Mouse (Mus musculus) gastrocnemius, postnatal 25 days (tissue): ENCODE data around the gene Klhl6. TPM values are rescaled to one million over a fixed set of nuclear protein-coding genes. Genes with fewer than 3 reads are reported as not detected.

Source experiments
- DNase-seq: peaks from one replicate; pipeline ENCODE4 v3.0.0; 2022
- total RNA-seq, 2 experiments: library from RNA; stranded (reverse); gene quantifications; 1 replicate in 1 of 2; 2 replicates in 1 of 2; pipeline ENCODE4 v1.2.3; 2021

The Klhl6 gene
- total RNA-seq, 2 experiments from 2014 or later = 0.79 to 1.1 TPM

DNA sequence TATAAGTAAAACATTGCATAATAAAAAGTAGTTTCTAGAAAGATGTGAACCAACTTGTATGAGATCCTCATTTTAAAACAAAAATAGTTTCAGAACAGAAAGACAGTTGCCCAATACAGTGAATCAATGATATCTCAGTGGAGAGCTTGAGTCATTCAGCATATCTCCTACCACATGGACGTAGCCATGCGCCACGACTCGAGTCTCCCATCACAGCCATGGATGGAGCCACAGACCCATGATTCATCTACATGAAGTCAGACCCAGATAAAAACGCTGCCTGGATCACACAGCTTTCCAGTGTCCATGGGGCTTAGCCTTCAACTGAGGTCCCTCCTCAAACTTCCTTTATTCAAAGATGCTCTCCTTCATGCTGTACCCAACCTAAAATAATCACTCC, 13.3 kb downstream of the Klhl6 start:
- no peak for DNase-seq

DNA sequence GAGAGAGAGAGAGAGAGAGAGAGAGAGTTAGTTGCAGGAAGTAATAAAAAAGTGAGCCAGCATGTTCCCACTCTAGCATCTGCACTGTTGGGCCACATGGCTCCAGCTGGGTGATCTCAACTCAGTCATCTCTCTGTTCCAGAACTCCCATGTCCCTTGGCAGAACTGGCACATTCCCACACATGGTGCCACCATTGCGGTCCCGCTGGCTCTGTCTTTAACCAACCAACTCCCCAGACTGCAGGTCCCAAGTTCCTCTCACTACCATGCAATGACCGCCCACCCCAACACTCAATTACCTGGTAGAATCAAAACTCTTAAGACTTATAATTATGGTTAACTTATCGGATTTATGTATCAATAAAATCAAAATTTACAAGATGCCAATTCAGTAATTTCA, 14.2 kb downstream of the Klhl6 start:
- no peak for DNase-seq

DNA sequence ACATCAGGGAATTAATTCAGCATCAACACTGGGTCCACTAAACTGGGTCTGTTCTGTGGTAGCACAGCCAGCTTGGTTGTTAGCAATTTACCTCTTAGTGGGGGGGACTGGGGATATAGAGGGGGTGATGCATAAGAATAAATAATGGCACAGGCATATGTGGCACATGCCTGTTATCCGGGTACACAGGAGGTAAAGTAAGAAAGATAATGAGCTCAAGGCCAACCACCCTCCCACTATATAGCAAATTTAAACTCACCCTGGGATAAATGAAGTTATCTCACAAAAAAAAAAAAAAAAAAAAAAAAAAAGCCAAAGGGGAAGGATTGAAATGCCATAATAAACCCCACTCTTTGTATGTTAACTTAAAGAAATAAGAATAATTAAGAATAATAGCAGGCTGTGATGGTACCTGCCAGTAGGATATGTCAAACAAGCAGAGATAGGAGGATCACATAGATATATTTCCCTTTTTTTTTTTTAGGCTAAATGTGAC, 14.9 kb downstream of the Klhl6 start:
- DNase-seq = no peak

DNA sequence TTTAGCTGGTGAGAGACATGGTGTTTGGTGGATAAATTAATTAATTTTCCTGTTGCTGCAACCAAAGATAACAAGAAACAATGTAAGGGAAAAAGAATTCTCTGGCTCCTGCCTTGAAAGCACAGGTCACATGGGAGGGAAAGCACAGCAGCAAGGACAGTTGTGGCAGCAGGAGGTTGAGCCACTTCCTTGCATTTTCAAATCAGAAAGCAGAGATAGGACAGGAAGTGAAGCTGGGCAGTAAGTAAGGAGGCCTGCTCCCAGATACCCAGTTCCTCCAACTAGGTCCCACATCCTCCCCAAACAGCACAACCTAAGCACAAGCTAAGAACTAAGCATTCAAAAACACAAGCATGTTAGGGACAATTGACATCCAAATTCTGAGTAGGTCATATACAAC, 15.9 kb downstream of the Klhl6 start:
- DNase-seq = no peak

DNA sequence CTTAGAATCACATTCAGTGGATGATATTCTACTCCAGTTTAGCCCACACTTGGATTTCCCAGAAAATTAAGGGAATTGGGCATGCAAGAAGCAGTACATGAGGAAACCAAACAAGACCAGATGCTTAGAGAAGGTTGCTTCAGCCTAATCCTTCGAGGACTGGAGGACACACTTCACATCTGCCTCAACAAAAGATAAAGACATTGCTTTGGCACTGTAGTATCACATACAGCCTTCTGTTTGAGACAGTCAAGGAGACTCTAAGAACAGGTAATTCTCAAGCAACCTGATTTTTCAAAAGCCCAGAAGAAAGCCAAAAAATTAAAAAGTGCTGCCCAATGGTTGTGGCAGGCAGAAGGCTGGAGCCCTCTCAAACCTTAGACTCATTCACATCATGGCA, 16.4 kb downstream of the Klhl6 start:
- DNase-seq = no peak

DNA sequence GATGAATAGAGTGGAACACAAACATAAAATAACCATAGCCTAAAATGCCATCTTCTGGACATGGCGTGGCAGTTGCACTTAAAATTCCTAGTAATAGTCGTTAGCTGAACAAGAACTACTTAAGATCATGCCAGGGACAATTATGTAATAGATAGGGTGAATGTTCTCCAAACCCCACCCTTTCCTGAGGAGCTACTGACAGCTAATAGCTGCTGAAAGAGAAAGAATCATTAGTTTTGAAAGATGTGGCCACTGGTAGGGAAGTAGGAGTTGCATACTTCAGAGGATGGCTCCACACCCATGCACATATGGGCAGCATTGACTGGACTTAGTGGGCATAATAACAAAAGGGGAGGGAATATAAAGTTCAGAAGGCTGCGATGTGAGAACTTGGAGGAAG, 19.9 kb downstream of the Klhl6 start:
- DNase-seq = no peak

DNA sequence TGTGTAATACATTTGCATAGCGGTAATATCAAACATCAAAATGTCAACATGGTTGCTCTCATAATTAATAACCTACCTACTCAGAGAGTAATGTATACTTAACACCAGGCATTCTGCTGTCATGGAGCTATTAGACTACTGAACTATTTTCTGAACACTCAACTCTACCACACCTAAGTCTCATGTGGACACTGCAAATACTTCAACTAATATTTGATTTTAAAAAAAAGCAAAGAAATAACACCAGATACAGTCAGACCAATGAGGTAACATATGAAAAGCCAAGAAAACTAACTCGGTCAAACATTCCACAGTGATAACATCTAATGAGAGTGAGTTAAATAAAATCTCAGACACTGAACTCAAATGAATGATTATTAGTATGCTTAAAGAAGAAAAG, 21.8 kb downstream of the Klhl6 start:
- no peak for DNase-seq

DNA sequence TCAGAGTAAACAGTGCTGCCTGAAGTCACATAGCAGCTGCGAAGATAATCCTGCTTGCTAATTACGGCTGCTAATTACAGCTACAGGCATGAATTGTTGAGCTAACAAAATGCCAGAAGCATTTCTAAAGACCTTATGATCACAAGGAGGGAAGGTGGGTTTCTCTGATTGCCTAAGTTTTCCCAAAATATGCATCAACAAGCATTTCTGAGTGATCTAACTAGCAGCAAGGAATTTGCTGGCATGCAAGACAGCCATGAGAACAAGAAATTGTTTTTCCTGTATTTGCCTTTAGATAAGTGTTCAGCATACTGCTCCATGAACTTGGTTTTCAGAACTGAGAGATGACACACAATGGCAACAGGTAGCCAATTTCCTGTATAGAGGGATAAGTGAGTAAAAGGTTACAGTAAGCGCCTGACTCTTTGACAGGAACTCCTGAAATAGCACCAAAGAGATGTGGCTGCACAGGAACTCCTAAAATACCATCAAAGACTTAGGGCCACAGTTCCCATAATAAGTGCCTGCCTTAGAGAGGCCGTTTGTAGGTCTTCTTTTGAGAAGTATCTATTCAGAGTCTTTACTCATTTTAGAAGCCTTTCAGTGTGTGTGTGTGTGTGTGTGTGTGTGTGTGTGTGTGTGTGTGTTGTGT, 22.3 kb downstream of the Klhl6 start:
- no peak for DNase-seq

DNA sequence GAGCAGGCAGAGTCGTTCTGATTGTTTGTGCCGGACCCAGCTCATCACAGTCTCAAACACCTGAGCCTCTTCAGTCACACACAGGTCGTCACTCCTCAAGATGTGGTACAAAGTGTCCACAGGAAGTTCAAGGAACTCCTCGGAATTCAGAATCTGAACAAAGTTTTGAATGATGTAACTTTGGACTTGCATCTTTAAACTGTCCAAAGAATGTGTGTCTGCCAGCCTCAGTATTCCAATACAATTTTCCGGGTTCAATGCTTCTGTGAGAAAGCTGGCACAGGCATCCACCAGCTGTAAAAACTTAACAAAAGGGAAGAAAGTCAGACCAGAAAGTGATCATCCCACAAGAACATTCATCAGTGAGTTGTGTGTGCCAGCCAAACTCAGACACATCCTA, 25.8 kb downstream of the Klhl6 start:
- DNase-seq = no peak

DNA sequence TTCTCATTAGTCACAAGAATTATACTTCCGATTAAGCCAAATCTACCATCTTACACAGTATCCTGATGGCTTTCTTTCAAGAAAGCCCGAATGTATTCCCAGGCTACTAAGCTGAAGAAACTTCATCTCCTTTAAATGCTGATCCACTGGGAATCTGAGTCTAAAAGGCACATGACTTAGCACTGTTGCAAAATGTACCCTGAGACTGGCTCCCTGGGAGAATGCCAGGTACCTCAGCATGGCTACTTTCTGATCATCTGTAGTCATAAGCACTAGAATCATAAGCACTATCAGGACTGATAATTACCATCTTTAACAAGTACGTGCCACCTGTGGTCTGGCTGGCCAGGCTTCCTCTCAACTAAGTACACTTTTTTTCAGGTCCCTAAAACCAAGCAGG, 35.5 kb downstream of the Klhl6 start:
- DNase-seq = no peak

DNA sequence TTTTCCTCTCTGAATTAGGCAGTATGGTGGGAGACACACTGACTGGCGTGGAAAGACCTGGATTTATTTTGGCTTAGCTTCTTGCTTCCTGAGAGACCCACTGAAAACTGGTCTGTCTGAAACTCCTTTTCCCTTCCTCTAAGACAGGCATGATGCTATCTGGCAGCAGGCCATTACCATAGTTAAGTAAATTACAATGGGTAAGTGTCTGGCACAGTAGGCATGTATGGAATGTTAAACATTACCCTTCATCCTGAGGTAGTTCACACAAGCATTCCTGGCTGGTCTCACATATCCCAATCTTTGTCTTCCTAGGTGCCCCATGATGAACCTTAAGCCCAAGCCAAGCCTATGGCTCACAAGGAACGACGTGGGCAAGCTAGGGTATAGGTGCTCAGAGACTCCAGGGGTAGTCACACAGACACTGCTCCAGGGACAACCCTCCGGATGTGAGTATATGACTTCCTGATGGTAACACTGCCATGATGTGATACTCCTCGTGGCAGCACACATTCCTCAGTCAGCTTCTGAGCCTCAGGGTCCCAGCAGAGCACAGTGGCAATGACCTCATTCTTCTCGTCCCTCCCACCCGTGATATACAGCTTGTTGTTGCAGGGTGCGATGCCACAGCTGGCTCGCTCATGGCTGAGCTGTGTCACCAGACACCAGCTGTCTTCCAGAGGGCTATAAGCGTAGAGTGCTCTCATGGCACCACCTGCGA, 36.1 kb downstream of the Klhl6 start:
- DNase-seq = no peak

DNA sequence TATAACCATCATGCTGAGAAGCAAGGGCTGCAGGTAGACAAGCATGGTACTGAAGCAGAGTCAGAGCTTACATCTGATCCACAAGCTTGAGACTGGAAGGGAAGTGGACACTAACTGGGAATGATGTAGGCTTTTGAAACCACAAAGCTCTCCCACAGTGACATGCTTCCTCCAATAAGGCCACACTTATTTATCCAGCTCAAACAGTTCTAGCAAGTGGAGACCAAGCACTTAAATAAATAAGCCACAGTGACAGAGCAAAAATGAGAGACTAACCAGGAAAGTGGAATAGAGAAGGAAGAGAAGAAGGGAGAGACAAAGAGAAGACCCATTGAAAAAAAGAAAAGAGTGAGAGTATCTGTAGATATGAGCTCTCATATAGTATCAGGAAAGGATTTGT, 62.0 kb downstream of the Klhl6 start:
- no peak for DNase-seq

DNA sequence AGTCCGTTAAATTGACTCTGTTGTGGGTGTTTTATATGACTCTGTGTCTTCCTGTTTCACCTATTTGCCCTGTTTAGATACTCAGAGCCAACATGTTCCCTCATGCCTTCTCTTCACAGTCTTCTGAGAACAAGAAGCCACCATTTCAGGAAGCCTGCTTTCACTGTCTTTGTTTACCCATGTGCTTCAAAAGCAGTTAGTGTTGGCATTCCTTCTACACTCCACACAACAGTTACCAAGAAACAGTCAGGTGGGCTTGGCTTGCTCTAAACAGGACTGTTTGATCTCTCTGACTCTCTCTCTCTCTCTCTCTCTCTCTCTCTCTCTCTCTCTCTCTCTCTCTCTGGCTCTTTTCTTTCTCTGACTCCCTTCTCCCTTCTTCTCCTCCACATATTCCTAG, 64.6 kb downstream of the Klhl6 start:
- DNase-seq = no peak

DNA sequence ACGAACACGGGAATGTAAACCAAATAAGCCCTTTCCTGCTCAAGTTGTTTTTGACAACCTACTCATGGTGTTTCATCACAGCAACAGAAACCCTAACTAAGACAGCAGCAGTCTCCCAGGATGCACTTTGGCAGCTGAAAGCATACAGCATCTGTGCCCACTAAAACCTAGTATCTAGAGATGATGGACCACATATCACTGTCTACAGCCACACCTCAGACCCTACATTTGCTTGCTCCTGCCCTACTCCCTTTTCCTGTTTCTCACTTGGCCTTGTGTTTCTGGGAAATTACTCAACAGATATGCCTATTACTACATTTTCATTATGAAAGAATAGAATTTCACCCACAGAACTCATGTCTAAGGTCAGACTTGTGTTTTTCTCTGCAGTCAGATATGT, 70.3 kb downstream of the Klhl6 start:
- no peak for DNase-seq

DNA sequence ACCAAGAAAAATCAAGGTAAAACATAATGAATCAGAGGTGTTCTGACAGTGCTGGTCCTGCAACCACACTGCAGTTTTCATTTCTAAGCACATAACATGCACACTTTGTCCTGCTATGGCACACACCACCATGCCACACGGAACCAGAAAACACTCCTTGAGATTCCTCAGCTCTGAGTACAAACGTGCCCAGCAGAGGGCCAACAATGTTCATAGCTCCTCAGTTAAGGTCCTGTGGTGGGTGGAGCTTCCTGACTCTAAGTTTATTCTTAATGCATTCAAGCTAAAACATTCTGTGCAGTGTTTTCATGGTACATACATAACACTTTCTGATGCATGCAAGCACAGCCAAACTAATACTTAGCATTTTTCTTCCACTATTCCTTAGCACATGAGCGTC, 74.5 kb downstream of the Klhl6 start:
- DNase-seq = no peak

DNA sequence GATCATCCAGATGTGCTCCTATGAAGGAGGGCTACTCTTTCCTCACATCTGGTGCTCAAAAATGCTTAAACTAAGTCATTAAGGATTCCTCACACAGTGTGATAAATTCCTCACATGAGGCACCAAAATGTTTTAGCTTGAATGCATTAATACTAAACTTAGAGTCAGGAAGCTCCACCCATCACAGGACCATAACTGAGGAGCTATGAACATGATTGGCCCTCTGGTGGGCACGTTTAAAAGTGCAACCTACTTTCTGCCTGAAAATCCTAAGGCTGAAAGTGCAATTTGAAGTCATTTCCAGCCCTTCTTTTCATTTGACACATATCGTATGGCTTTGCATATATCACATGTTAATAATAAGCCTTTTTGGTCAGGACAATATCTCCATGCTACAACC, 75.7 kb downstream of the Klhl6 start:
- DNase-seq = no peak

DNA sequence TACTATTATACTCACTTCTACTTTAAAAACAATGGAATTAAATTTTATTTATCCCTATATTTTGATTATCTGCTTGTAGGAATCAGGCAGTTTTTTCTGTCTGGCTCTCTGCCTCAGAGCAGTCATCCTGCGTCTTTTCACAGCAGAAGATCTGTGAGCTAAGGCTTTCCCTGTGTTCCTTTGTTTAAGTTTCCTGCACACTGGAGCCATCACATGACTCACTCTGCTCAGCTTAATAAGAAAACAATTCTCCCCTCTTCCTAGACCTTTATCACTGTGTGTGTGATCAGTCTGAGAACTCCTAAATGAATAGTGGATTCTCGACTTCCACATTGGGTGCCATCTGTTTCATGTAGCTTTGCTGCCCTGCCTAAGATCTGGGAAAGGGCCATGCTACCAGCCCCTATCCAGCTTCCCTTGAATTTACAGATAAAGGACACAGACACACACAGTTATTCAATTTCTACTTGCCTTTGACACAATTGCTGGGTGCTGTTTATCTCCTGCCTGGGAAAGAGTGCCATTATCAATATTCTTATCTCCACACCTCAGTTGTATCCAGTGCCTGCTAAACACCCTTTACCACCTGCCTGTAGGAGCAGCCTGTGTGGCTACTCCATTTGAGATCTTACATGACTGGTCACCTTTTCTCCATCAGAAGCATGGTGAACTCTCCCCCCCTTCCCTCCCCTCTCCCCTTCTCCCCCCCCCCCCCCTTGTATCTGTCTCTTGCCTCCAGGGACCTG, 77.9 kb downstream of the Klhl6 start:
- DNase-seq = no peak

DNA sequence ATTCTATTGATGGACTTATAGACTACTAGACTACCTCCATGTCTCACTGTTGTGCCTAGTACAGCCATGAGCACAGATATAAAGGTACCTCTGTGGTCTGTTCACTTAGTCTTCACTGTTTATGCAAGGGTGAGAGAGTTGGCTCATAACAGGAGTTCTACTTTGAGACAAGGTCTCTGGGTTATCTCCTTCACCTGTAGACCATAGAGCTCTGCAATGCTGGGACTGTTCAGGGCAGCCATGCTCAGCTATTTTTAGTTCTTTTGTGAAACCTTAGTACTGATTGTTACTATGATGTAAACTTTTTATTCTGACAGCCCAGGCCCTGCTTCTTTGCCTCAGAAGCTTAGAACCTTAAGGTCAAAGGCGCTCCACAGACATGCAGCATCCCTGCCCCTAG, 79.0 kb downstream of the Klhl6 start:
- no peak for DNase-seq

Other genes starting within 250 kb of the Klhl6 start
- gene B3gnt5, start 222.8 kb downstream of the Klhl6 start, total RNA-seq = under 1 TPM; 0.13 to 0.54 TPM
- gene Klhl24, start 114.5 kb upstream of the Klhl6 start, total RNA-seq = 100 to 1,000 TPM; 132 to 195 TPM
- gene Yeats2, start 158.0 kb upstream of the Klhl6 start, total RNA-seq = 1 to 10 TPM; 7.1 to 9.5 TPM